In genomic region chrX:103447539-103448169, GRCm38 (mm10) we compare ENCODE assay signal across 9 mouse cellular contexts. TPM values are rescaled to one million over a fixed set of nuclear protein-coding genes. Genes with fewer than 3 reads are reported as not detected.
DNase-seq lines count a peak whose midpoint lies in the region; ATAC-seq and TF ChIP-seq lines count a peak whose summit lies in the region.
"Had no signal": no experiment of that assay in that cellular context is flagged by ENCODE, and none has a peak within 500 bp of the region (broad histone marks: within the 10 kb centered on the region; RNA-seq: fewer than 3 reads in every experiment).

No protein-coding gene starts in this region.

- no peak overlapping the region for H3K27ac ChIP-seq in gastrocnemius, adult 2 months
- no peak overlapping the region for H3K27ac ChIP-seq in liver, embryonic 15.5 days (replicated peaks)
- no peak overlapping the region for H3K27ac ChIP-seq in neural tube, embryonic 11.5 days (ENCODE audit: low read depth, low read length)

- TF ChIP-seq CTCF in gastrocnemius, adult 2 months (IDR thresholded peaks at IDR 0.05) = no peak

- no peak for ATAC-seq in liver, embryonic 15.5 days (ENCODE audit: insufficient read depth)
- ATAC-seq in neural tube, embryonic 11.5 days (ENCODE audit: insufficient read depth, low FRiP score, low TSS enrichment) = no peak

- no peaks in the 10 kb centered on the region for H3K4me1 ChIP-seq in liver, embryonic 15.5 days (replicated peaks)
- H3K4me1 ChIP-seq in neural tube, embryonic 11.5 days (ENCODE audit: control insufficient read depth, insufficient read depth, low read length) = no peaks in the 10 kb centered on the region

- peak overlapping the region; percentile 57 for H3K4me2 ChIP-seq in liver, embryonic 15.5 days
- H3K4me2 ChIP-seq in neural tube, embryonic 11.5 days (ENCODE audit: low read depth) = peak overlapping the region; percentile 52

- intact Hi-C loops in gastrocnemius, adult 2 months (cut with DNase I) = no loop called here

- WGBS in liver, embryonic 15.5 days (ENCODE audit: insufficient replicate concordance) = 7% methylated on average over 34 of the region's 34 CpGs
- 6% methylated on average over 34 of the region's 34 CpGs for WGBS in neural tube, embryonic 11.5 days

- H3K4me3 ChIP-seq in gastrocnemius, adult 2 months = peak overlapping the region; percentile 62
- peak overlapping the region; percentile 38 for H3K4me3 ChIP-seq in liver, embryonic 15.5 days (replicated peaks)
- peak overlapping the region; percentile 30 for H3K4me3 ChIP-seq in neural tube, embryonic 11.5 days (ENCODE audit: low read depth, low read length)

- H3K9me3 ChIP-seq in liver, embryonic 15.5 days (replicated peaks) = no peaks in the 10 kb centered on the region
- H3K9me3 ChIP-seq in neural tube, embryonic 11.5 days (ENCODE audit: control insufficient read depth, low read length) = no peaks in the 10 kb centered on the region

- H3K36me3 ChIP-seq in liver, embryonic 15.5 days (replicated peaks) = no peaks in the 10 kb centered on the region
- no peaks in the 10 kb centered on the region for H3K36me3 ChIP-seq in neural tube, embryonic 11.5 days (ENCODE audit: control insufficient read depth, insufficient read depth, low read length)

- no peak for DNase-seq in gastrocnemius, adult 2 months
- DNase-seq in gastrocnemius, postnatal 10 days = no peak
- peak; percentile 9 for DNase-seq in cerebellum, adult 9-11 months
- DNase-seq in forelimb bud, embryonic 11.5 days (ENCODE audit: low read depth, low spot score) = peak; percentile 17
- peak; percentile 56 for DNase-seq in kidney, adult 18-20 months
- no peak for DNase-seq in neural tube, embryonic 11.5 days (ENCODE audit: low spot score)
- DNase-seq in thymus, postnatal 10 days (ENCODE audit: low spot score in 2 of 2) = peak; percentile 7 to 43

- H3K27me3 ChIP-seq in liver, embryonic 15.5 days = peaks cover 47% of the 10 kb centered on the region
- peaks cover 22% of the 10 kb centered on the region for H3K27me3 ChIP-seq in neural tube, embryonic 11.5 days (ENCODE audit: control insufficient read depth, insufficient read depth, low read length)

- no peak overlapping the region for H3K9ac ChIP-seq in liver, embryonic 15.5 days
- 0 out of 2 replicates have a peak overlapping the region, but pooled peaks have one; percentile 18 for H3K9ac ChIP-seq in neural tube, embryonic 11.5 days (ENCODE audit: low read length)

RNA-seq across cellular contexts. Expression of gene Gm26992, which starts 25.8 kb away (rescaled TPM):
- not detected for total RNA-seq in gastrocnemius, adult 2 months (2021)
- total RNA-seq in gastrocnemius, postnatal 10 days (2021) = not detected
- not detected in 2 replicates for polyA plus RNA-seq in liver, embryonic 15.5 days (2015; fragmentation: Nextera tagmentation; extraction: Ambion mirVana)
- polyA plus RNA-seq in neural tube, embryonic 11.5 days (2014; fragmentation: Nextera tagmentation; extraction: Ambion mirVana) = not detected in 2 replicates
- polyA plus RNA-seq: C2C12 had no signal

RNA-seq across cellular contexts. Expression of gene Tsx, which starts 33.4 kb away (rescaled TPM):
- not detected for total RNA-seq in gastrocnemius, adult 2 months (2021)
- total RNA-seq in gastrocnemius, postnatal 10 days (2021) = not detected
- polyA plus RNA-seq in liver, embryonic 15.5 days (2015; fragmentation: Nextera tagmentation; extraction: Ambion mirVana) = not detected in 2 replicates
- polyA plus RNA-seq in neural tube, embryonic 11.5 days (2014; fragmentation: Nextera tagmentation; extraction: Ambion mirVana) = 0.29 and 0.82 TPM in 2 replicates
- polyA plus RNA-seq: C2C12 had no signal

Comparison
In these comparisons a context has a peak if more than half of its experiments do, and no peak if none do; other contexts are left out.
1. DNase-seq: peak in cerebellum, adult 9-11 months (single experiment), forelimb bud, embryonic 11.5 days (single experiment), kidney, adult 18-20 months (single experiment) and thymus, postnatal 10 days (2 of 2); none in gastrocnemius, adult 2 months (single experiment), gastrocnemius, postnatal 10 days (single experiment) and neural tube, embryonic 11.5 days (single experiment).
2. Peak in every context shown above with its lines, with median percentiles within 50 percentile points of each other: H3K4me3 ChIP-seq.